Mouse (Mus musculus): ENCODE measurements around the gene Mtss1l. TPM values are rescaled to one million over a fixed set of nuclear protein-coding genes. Genes with fewer than 3 reads are reported as not detected.

Gene Mtss1l
- total RNA-seq, 1 experiment from 2014 or later: 25.8 TPM

DNA sequence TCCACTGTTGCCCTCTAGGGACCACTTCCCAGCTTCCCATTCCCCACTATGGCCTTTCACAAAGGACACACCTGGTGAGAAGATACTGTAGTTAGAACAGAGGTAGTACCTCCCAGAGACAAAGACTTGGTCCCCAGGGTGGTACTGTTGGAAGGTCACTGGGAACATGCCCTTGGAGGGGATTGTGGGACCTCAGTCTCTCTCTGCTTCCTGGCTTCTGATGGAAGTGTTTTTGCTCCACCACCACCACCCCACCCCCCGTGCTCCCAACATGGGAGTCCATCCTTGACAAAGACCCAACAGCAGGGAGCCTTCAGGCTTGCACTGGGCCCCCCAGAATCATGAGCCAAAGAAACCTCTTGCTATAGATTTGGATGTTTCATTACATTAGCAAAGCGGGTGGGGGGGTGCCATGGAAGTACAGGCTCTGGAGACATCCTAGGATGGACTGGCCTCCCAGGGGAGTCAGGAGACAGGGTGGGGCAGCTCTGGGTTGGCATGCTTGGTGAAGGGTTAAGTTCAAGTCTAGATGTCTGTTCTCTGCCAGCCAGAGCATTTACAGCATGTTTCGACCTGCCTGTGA lies 14.9 kb upstream of the Mtss1l start:
- no peak for DNase-seq

DNA sequence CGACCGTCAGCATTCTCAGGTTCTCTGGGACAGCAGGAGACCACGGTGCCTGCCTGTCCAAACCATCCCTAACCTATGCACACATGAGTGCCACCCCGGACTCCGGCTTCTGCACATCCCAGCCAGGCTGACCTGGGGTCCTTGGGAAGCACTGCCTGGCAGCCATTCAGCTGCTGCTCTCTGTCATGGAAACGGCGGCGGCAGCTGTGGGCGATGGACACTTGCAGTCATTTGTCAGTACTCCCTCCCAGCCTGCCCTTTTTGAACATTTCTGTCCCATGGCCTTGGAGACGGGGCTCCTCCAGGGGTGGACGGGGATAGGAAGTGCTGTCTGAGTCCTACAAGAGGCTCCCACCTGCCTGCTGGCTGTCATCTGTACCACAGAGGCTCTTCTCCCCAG lies 12.8 kb upstream of the Mtss1l start:
- peak; percentile 64 for DNase-seq

DNA sequence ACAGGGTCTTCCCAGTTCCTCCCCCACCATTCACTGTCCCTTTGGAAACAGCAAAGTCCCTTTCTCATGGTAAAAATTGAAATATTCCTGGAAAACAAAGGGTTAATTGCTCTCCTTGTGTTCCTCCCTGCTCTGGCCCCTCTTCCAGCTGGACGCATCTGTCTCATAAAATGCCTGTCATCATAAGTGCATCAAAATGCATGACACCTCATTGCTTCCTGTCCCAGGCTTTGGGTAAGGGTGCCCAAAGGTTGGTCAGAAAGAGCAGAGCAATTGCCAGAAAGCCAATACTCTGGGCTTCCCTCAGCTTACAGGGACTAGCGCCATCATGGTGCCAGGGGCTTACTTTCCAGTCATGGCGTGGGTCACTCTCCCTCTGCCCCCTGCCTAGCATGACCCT lies 10.7 kb upstream of the Mtss1l start:
- no peak for DNase-seq

DNA sequence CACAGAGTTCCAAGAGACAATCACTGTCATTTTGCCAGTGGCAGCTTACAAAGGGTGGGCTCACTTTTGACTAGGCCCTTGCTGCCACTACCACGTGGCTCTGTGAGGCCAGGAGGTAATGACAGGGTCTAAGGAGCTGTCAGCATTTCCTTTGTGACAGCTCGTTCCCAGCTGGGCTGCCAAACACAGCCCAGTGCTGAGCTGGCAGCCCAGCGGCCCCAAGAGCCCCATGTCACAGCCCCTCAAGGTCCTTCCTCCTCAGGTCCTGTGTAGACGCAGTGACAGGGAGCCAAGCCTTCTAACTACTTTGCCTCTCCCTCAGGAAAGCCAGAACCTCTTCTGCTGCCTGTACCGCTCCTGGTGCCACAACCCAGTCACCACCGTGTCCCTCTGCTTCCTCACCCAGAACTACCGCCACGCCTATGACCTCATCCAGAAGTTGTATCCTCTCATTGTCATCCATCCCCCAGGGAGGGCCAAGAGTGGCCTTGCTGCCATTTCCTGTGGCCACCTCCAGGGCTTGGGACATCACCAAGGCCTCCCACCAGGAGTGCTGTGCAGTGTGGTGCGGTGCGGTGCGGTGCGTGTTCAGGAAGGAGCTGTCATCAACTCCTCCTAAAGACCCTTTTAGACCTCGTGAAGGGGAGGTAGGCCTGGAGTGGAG lies 9.9 kb upstream of the Mtss1l start:
- peak; percentile 61 for DNase-seq

DNA sequence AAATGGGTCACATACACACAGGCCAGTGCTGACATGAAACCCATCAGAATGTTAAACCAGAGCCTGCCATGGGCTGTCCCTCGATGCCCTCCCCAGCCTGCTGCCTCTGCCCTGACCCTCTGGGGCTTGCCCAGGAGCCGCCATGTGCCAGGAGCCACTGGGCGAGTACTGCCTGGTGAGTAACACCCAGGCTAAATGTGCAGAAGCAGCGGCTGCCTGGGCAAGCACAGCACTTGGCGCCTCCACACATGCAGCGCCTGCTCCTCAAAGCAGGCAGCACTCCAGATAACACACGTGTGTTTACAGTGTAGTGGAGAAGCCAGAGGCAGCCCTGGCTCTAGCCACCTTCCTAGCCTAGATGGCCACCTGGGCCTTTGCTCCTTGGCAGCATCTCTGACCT lies 8.2 kb upstream of the Mtss1l start:
- DNase-seq: no peak

DNA sequence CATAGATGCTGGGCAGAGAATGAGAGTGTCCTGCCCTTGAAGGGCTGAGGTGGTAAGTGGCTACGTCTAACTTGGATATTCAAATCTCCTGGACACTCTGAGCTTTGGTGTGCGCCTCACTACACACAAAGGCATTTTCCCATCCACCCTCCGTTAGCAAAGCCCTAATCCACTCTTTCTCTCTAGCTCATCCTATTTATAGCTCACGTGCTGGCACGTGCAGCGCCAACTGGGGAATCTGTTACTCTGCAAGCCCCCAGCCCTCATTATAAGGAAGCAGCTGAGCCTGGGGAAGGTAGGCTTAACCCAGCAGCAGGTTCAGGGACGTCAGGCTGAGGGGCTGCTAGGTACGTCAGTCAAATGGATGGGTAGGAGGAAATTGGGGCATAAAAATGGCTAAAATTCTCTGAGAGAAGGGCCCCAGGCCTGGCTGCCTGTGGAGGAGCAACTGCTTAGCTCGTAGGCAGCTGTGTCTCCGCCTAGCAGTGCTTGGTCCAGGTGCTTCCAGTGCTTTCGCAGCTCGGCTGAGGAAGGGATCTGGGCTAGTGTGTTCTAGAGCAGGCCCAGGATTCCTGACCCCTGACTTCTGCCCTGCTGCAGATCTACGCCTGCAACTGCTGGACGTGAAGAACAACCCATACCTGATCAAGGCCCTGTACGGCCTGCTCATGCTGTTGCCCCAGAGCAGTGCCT lies 6.3 kb upstream of the Mtss1l start:
- DNase-seq: no peak

DNA sequence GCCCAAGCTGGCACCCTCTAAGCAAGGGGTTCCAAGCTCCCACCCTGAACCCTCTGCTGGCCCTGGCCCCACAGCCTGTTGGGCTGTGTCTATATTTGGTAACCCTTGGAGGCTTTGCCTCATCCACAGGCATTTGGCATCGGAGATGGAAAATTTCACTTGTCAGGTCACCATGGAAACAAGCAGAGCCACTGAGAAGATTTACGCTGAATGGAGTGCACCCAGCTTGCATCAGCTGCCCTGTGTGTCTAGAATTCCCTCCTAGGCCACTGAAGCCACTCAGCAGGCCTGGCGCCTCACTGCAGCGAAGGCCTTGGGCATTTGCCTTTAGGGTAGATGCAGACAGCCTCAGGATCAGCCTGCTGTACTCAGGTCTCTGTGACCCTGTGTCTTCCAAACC lies 5.2 kb upstream of the Mtss1l start:
- peak; percentile 78 for DNase-seq

DNA sequence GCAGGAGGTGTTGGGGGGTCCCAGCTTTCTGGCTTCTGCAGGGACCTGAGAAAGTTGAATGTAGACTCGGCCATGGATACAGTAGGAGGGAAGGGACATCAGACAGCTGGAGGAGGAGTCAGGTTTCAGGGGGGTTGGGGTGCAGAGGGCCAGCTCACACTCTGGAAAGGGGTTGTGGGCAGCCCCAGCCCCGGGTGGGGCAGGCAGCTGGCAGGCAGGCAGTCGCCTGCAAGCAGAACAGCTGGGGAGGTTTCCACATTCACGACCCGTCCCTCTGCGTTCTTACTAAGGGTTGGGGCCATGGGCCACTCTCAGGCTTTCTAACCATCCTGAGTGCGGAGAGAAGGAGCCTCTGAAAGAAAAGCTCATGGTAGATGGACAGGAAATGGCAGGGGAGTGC lies 4.1 kb upstream of the Mtss1l start:
- no peak for DNase-seq

DNA sequence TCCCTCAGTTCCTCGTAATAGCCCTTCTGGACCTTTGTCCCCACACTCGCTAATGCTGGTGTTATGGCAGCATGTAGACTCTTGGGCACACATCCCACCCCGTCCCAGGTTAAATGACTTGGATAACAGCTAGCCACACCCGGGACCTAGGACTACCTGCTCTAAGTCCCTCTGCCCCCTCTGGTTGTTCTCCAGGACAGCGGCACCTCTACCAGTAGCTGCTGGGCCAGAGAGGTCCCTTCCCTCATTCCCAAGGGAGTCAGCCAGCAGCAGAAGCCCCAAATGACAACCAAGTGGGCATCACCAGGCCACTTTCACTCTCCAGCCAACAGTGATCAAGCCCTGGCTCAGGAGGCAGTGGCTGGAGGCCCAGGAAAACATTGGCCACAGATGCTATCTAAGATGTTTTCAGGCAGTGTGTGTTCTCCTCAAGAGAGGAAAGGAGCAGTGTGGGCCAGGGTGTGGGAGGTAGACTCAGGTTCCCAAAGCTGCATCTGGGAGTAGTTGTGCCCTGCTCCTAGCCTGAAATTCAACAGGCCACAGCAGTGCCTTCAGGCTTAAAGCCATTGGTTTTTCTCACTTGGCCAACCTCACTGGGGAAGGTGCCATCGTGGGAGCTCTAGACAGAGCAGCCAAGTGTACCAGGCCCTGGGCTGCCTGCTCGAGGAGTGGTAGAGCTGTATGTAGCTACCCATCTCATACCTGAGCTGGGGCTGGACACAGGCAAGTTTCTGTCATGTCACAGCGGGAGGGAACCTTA lies 2.9 kb upstream of the Mtss1l start:
- no peak for DNase-seq

DNA sequence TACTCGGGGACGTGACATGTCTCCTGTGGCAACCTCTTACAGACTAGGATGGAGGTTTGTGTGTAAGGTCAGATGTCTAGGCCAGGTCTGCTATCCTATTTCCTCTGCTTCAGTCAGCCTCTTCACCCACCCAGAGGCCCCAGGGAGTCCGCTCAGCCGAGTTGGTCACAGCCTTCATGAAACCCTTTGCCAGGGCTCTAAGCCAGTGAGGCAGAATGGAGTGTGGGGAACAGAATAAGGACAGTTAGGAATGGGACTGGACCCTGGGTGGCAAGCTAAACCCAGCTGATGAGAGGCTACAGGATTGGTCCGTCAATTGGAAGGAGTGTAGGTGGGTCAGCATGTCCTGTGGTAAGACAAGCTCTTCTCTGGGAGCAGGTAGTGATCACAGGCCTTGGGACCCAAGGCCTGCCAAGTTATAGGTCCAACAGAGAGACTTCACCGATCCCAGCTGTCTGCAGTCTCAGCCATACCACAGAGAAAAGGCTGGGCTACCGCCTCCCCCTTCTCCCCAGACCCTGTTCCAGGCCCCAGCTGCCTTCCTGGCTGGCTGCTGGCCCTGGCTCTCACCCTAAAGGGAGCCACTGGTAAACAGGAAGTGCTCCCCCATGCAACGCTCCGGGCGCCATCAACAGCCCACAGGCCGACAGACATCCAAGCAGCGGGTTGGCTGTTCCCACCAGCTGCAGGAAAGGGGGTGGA lies 2.2 kb upstream of the Mtss1l start:
- peak; percentile 66 for DNase-seq

DNA sequence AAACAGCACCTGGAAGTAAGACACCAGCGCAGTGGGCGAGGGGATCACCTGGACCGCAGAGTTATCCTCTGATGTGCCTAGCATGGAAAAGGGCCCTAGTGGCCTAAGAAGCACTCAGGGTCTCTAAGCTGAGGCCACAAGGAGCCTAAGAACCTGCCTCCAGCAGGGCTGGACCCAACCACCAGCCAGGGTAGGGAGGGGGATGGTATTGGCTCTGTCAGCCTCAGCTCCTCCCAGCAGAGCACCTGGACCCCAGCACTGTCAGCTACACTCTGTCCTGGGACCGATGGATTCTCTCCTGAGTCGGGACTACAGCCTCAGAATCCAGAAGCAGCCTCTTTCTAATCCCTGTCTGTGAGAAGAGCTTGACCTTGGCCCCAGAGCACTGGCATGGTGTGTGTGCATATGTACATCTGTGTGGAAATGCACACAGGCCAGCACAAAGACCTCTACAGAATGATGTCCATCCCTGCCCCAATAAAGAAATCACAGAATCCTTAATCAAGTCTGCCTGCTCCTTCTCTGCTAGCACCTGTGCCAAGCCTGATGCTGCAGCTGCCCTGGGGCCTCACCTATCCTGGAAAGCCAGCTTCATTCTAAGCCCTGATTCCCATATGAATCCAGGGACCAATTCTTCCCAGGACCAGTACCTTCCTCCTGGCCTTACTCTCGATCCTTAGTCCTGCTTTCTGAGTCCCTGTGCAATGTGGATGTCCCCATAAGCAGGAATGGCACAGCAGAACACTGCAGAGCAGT lies 1.2 kb upstream of the Mtss1l start:
- DNase-seq: no peak

DNA sequence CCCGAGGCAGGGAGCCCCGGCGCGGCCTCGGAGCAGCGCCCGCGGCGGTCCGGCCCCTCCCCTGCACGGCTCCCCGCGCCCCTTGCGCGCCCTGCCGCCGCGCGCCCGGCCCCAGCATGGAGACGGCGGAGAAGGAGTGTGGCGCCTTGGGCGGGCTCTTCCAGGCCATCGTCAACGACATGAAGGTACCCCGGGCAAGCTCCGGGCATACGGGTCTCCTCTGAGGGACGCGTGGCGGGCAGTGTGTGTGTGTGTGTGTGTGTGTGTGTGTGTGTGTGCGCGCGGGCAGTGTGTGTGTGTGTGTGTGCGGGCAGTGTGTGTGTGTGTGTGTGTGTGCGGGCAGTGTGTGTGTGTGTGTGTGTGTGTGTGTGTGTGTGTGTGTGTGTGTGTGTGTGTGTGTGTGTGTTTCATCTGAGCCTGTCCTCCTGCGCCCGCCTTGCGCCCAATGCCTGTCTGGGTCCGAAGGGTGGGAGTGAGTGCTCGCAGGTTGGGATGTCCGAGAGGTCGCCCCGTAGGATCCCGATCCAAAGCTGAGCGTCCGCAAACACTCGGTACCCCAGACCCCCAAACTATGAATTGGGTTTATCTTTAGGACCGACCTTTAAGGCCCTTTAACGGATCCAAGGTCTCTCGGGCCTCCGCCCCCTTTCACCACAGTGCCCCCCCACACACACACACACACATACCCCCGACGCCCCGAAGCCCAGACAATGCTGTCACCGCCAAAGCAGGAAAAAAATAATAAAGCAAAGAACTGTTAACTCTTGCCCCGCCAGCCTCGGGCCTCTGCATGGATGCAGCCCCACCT lies 534 bp downstream of the Mtss1l start:
- DNase-seq: peak; percentile 76

DNA sequence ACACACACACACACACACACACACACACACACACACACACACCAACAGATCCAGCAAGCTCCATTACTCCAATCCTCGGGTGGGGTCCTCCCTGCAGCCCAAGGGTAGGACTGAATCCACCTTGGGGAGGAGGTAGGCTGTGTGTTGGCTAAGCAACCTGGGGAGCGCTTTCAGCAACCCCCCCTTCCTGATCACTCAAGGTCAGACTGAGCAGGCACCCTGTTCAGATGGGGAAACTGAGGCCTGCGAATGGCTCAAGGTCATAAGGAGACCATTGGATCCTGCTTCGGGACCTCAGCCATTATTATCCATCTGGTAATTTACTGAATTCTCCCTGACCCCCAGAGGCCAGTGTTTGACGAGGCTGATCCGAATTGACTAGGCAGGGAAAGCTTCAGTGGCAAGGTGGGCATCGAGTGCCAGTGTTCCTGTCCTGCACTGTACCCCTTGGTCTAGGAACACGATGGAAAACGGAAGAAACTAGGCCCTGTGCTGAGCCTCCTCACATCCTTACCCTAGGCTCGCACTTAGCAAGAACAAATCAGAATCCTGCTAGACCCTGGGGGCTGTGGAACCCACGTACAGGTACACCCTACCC lies 1.2 kb downstream of the Mtss1l start:
- DNase-seq: no peak

DNA sequence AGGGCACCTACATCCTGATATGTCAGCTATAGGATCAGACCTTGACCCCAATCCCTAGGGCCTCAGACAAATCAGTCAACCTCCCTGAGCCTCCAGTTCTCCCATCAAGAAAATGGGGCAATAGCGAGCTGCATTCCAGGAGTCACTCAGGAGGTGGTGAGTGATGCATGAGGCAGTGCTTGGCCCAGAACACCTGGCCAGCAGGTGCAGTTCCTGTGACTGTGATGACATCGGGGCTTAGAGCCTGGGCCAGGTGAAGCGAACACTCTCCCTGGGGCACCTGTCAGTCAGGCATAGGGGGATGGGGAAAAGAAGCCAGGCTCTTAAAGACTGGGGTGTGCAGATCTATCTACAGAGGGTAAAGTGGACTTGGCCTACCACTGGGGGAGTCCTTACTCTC lies 3.2 kb downstream of the Mtss1l start:
- DNase-seq: no peak

DNA sequence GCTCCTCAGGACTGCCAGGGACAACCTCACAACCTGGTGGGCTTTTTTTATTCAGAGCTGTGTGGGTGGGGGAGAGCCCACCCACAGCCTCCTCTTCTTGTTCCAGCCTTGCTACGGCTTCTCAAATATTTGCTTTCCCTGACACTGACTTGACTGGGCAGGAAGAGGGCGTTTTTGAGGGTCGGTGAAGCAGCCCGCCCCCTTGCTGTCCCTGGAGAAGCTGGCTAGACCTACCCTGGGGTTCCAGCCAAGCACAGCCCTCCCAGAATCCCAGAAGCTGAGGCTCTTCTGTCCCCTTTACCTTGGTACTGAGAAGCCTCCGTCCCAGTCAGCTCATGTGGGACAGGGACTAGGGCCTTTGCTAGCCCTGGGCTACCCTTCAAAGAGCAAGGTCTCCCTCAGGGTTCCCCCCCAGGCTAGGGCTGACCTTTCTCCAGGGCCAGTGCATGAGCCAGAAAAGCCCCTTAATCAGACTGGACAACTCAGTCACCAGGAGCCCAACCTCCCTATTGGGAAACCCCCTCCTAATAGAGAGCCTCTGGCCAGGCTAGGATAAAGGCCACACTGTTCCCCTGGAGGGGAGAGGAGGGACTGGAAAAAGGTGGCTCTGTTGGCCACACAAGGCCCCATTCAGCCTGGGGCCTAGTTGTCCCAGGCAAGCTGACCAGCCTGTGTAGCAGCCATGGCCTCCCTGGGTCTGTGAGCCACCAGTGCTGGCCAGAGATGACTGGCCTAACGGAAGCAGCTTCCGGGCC lies 4.0 kb downstream of the Mtss1l start:
- DNase-seq: peak; percentile 50

DNA sequence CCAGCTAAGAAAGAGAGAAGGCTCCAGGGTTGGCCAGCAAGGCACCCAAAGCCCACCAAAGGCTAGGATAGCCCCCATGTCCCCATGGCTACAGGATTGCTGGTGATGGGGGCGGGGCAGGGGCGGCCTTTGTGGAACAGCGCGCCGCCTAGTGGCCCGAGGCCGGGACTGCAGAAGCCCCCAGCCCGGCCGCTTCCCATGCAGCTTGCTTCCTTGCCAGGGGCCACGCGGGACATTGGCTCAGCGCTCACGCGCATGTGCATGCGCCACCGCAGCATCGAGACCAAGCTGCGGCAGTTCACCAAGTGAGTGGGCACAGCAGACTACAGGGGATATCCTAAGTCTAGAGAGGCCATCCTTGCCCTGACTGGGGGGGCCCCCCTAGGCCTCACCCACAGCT lies 5.6 kb downstream of the Mtss1l start:
- peak; percentile 77 for DNase-seq

DNA sequence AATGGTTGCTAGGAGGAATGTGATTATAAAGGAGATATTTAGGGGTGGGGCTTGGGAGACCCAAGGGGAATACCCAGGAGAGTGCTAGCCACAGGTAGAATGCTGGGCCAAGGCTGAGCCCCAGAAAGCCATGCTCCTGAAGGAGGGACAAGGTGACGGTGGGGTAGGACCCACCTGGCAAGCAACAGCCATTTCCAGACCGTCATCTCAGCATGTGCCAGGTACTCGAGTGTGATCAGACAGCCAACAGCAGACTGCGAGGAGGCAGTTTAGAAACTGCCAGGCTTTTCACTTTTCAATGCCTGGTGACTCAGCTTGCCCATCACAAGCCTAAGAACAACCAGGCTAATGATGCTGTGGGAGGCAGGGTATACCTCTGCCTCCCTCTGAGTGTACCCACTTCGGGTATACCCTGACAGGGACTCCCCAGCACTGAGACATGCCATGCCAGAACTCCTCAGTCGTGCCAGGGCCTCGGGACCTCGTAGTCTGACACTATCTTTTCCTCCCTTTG lies 10.1 kb downstream of the Mtss1l start:
- DNase-seq: no peak

DNA sequence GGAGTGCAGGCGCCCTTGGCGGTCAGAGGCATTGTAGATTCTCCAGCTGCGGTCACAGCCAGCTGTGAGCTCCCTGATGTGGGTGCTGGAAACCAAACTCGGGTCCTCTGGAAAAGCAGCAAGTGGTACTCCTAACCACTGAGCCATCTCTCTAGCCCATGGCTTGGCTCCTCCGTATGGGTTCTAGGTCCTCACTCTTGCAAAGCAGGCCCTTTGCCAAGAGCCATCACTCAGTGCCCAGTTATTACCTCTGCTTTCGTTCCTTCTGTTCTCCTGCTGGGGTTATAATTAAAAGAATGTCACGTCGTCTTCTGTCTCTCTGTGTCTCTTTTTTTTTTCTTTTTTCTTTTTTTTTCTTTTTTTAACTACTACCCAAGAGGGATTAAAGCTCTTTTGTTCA lies 11.8 kb downstream of the Mtss1l start:
- no peak for DNase-seq

DNA sequence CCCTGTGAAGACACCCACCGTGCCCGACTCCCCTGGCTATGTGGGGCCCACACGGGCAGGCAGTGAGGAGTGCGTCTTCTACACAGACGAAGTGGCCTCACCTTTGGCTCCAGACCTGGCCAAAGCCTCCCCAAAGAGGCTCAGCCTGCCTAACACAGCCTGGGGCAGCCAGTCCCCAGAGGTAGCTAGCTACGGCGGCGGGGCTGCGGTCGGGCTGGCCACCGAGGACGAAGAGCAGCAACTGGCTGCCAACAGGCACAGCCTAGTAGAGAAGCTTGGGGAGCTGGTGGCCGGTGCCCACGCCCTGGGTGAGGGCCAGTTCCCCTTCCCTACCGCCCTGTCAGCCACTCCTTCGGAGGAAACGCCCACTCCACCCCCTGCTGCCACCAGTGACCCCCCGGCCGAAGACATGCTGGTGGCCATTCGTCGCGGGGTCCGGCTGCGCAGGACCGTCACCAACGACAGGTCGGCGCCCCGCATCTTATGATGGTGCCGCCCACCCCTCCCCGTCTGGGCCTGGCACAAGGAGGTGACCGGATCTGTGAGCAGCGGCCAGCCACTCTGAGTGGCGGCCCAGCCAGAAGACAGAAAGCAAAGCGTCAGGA lies 17.4 kb downstream of the Mtss1l start:
- DNase-seq: no peak
